Mouse (Mus musculus) liver, postnatal 0 days (tissue): ENCODE measurements around the gene Olfr680-ps1.

Source experiments
- CTCF ChIP-seq: sonication (generic); IDR thresholded peaks from 2 replicates; pipeline ENCODE4 v1.5.1; 2016; ENCODE audit warnings: antibody characterized with exemption, low read depth
- EP300 ChIP-seq: IDR thresholded peaks from 2 replicates; pipeline ENCODE4 v1.6.1; 2016; ENCODE audit warnings: antibody characterized with exemption, low read depth, mild to moderate bottlenecking

GRCm38 (mm10) chr7:105064175-105064574 lies 28.4 kb downstream of the Olfr680-ps1 start, which contains the start of gene Olfr678:
- TF ChIP-seq CTCF (no peak), EP300 (no peak)
